Mouse (Mus musculus): Measurements from ENCODE around the gene Hsp90ab1. TPM values are rescaled to one million over a fixed set of nuclear protein-coding genes. Genes with fewer than 3 reads are reported as not detected.

The Hsp90ab1 gene
- total and polyA plus RNA-seq, 2 experiments from 2014 or later, result 1,063 to 1,371 TPM

- DNase-seq (ENCODE audit: low spot score), result peak; percentile 46
- no peak overlapping the region for H3K4me2 ChIP-seq (ENCODE audit: low read depth, low read length, poor library complexity, severe bottlenecking)
- 65% methylated on average over 18 of the region's 18 CpGs for WGBS
- no peak overlapping the region for H3K27ac ChIP-seq (ENCODE audit: low read depth, low read length)
- ATAC-seq (ENCODE audit: low FRiP score), result no peak
- no peaks in the 10 kb centered on the region for H3K27me3 ChIP-seq (ENCODE audit: insufficient read depth, low read length)
- H3K36me3 ChIP-seq (ENCODE audit: insufficient read depth, low read length), result peaks cover 56% of the 10 kb centered on the region
- H3K4me1 ChIP-seq (ENCODE audit: insufficient read depth, low read length), result 0 out of 2 replicates have a peak, but pooled peaks cover 6% of the 10 kb centered on the region
- no peaks in the 10 kb centered on the region for H3K9me3 ChIP-seq (ENCODE audit: low read length)
- H3K9ac ChIP-seq (replicated peaks; ENCODE audit: low read length, poor library complexity, severe bottlenecking), result no peak overlapping the region
- H3K4me3 ChIP-seq (ENCODE audit: low read depth, low read length), result no peak overlapping the region
- TF ChIP-seq CTCF (IDR thresholded peaks at IDR 0.05), result no peak
These were observed 6.5 kb downstream of the Hsp90ab1 start for GRCm38 (mm10) chr17:45566360-45567161.

- H3K36me3 ChIP-seq (ENCODE audit: insufficient read depth, low read length), result peaks cover 51% of the 10 kb centered on the region
- H3K27ac ChIP-seq (ENCODE audit: low read depth, low read length), result no peak overlapping the region
- ATAC-seq (ENCODE audit: low FRiP score), result no peak
- H3K4me3 ChIP-seq (ENCODE audit: low read depth, low read length), result no peak overlapping the region
- no peak for DNase-seq (ENCODE audit: low spot score)
- H3K27me3 ChIP-seq (ENCODE audit: insufficient read depth, low read length), result no peaks in the 10 kb centered on the region
- 0 out of 2 replicates have a peak, but pooled peaks cover 6% of the 10 kb centered on the region for H3K4me1 ChIP-seq (ENCODE audit: insufficient read depth, low read length)
- H3K9me3 ChIP-seq (ENCODE audit: low read length), result no peaks in the 10 kb centered on the region
- 77% methylated on average over 1 of the region's 1 CpGs for WGBS
- H3K9ac ChIP-seq (replicated peaks; ENCODE audit: low read length, poor library complexity, severe bottlenecking), result no peak overlapping the region
- no peak overlapping the region for H3K4me2 ChIP-seq (ENCODE audit: low read depth, low read length, poor library complexity, severe bottlenecking)
- no peak for TF ChIP-seq CTCF (IDR thresholded peaks at IDR 0.05)
These were observed 7.1 kb downstream of the Hsp90ab1 start for GRCm38 (mm10) chr17:45566031-45566359.

GRCm38 (mm10) chr17:45565103-45565502 is 8.0 kb downstream of the Hsp90ab1 start:
- DNase-seq (ENCODE audit: low spot score) (no peak), ATAC-seq (ENCODE audit: low FRiP score) (no peak)
- H3K4me2 ChIP-seq (ENCODE audit: low read depth, low read length, poor library complexity, severe bottlenecking), result peak overlapping the region; percentile 97
- H3K36me3 ChIP-seq (ENCODE audit: insufficient read depth, low read length), result peaks cover 43% of the 10 kb centered on the region
- H3K4me3 ChIP-seq (ENCODE audit: low read depth, low read length), result peak overlapping the region; percentile 76
- H3K9ac ChIP-seq (replicated peaks; ENCODE audit: low read length, poor library complexity, severe bottlenecking), result peak overlapping the region; percentile 84; the same call in 1 of the 2 replicates
- no peak for TF ChIP-seq CTCF (IDR thresholded peaks at IDR 0.05)
- H3K9me3 ChIP-seq (ENCODE audit: low read length), result no peaks in the 10 kb centered on the region
- WGBS, result 96% methylated on average over 11 of the region's 11 CpGs
- H3K4me1 ChIP-seq (ENCODE audit: insufficient read depth, low read length), result 0 out of 2 replicates have a peak, but pooled peaks cover 6% of the 10 kb centered on the region
- no peaks in the 10 kb centered on the region for H3K27me3 ChIP-seq (ENCODE audit: insufficient read depth, low read length)
- peak overlapping the region; percentile 79; the same call in 1 of the 2 replicates for H3K27ac ChIP-seq (ENCODE audit: low read depth, low read length)

- Histone ChIP-seq H3K4me2 (ENCODE audit: low read depth, low read length, poor library complexity, severe bottlenecking) (peak overlapping the region; percentile 97), H3K9me3 (ENCODE audit: low read length) (no peaks in the 10 kb centered on the region), H3K27me3 (ENCODE audit: insufficient read depth, low read length) (no peaks in the 10 kb centered on the region), H3K27ac (ENCODE audit: low read depth, low read length) (peak overlapping the region; percentile 79), H3K9ac (replicated peaks; ENCODE audit: low read length, poor library complexity, severe bottlenecking) (peak overlapping the region; percentile 84), H3K4me3 (ENCODE audit: low read depth, low read length) (peak overlapping the region; percentile 76), H3K4me1 (ENCODE audit: insufficient read depth, low read length) (0 out of 2 replicates have a peak, but pooled peaks cover 6% of the 10 kb centered on the region), H3K36me3 (ENCODE audit: insufficient read depth, low read length) (peaks cover 38% of the 10 kb centered on the region)
- ATAC-seq (ENCODE audit: low FRiP score) (no peak), DNase-seq (ENCODE audit: low spot score) (peak; percentile 40)
- 8% methylated on average over 18 of the region's 18 CpGs for WGBS
- TF ChIP-seq CTCF (IDR thresholded peaks at IDR 0.05), result 0 out of 2 replicates have a peak, but pooled peaks have one; percentile 17
These were observed 8.5 kb downstream of the Hsp90ab1 start for GRCm38 (mm10) chr17:45564531-45565084.

GRCm38 (mm10) chr17:45563655-45564530 is 9.2 kb downstream of the Hsp90ab1 start, which contains the start of gene Slc35b2:
Gene Slc35b2, plus strand, starts transcription at chr17:45563874.
- Histone ChIP-seq H3K36me3 (ENCODE audit: insufficient read depth, low read length) (peaks cover 30% of the 10 kb centered on the region), H3K4me1 (ENCODE audit: insufficient read depth, low read length) (0 out of 2 replicates have a peak, but pooled peaks cover 6% of the 10 kb centered on the region), H3K9me3 (ENCODE audit: low read length) (no peaks in the 10 kb centered on the region), H3K27ac (ENCODE audit: low read depth, low read length) (peak within 1 kb of the TSS; percentile 79), H3K4me2 (ENCODE audit: low read depth, low read length, poor library complexity, severe bottlenecking) (peak within 1 kb of the TSS; percentile 97), H3K27me3 (ENCODE audit: insufficient read depth, low read length) (no peaks in the 10 kb centered on the region), H3K9ac (replicated peaks; ENCODE audit: low read length, poor library complexity, severe bottlenecking) (peak within 1 kb of the TSS; percentile 84), H3K4me3 (ENCODE audit: low read depth, low read length) (peak within 1 kb of the TSS; percentile 76)
- DNase-seq (ENCODE audit: low spot score) (peak; percentile 96), ATAC-seq (ENCODE audit: low FRiP score) (peak; percentile 90)
- TF ChIP-seq CTCF (IDR thresholded peaks at IDR 0.05), result peak; percentile 93
- WGBS, result 1% methylated on average over 43 of the region's 61 CpGs

Data from midbrain, postnatal 0 days (tissue).